Mouse (Mus musculus) left cerebral cortex, adult 11 months (tissue): Measurements from ENCODE around the gene Phactr4.
"Not testable (repeated sequence)": the region's sequence is repeated elsewhere in the genome, so short reads cannot be mapped to it uniquely, and the experiment has no call there.

Source experiments
- DNase-seq: peaks from one replicate; pipeline ENCODE4 v3.0.0; 2022; ENCODE audit warnings: low spot score

The Phactr4 gene

GRCm38 (mm10) chr4:132421923-132422782 is at the start of gene Phactr4:
TSS of gene Phactr4 (minus strand) at chr4:132422489.
- peak; percentile 88 for DNase-seq

- no peak for DNase-seq
Observed at GRCm38 (mm10) chr4:132469873-132470272, 47.6 kb upstream of the Phactr4 start.

- DNase-seq, result peak; percentile 14
Observed at GRCm38 (mm10) chr4:132464255-132464613, 41.9 kb upstream of the Phactr4 start.

GRCm38 (mm10) chr4:132463430-132464254 is 41.4 kb upstream of the Phactr4 start, which contains the start of gene Med18:
TSS of gene Med18 (minus strand) at chr4:132463921.
- DNase-seq, result peak; percentile 86

GRCm38 (mm10) chr4:132462836-132463235 is 40.5 kb upstream of the Phactr4 start:
- DNase-seq, result no peak

DNA sequence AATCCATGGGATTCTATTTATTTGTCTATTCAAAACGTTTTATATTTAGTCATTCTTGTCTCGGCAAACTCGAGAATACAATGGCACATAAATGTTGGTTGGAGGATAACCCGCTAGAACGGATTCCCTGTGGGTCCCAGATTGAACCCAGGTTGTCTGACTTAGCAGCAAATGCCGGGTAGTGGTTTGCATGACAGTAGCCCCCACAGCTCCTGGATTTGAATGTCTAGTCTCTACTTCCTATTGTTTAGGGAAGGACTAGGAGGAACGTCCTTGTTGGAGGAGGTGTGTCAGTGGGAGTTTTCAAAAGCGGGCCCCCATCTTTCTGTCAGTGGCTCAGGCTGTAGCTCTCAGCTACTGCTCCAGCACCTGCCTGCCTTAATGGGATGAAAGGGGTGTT is 37.9 kb upstream of the Phactr4 start:
- DNase-seq, result no peak

GRCm38 (mm10) chr4:132455561-132455960 is 33.3 kb upstream of the Phactr4 start:
- DNase-seq, result no peak

DNA sequence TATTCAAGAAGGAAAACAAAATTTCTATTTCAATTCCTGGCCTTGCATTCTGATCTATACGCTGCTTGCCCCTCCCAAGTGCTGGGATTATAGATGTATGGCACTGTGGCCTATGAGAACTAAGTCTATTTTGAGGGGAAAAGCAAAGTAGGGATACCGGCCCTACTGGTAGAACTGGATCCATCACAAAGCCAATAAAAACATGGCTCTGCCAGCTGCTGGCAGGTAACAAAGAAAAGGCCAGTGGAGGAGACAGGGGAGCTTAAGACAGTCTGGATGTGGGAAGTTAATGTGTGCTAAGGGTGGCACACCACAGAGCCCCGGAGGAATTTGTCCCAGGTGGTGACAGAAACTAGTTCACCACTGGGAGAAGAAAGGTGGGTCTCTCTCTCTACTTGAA is 32.9 kb upstream of the Phactr4 start:
- no peak for DNase-seq

DNA sequence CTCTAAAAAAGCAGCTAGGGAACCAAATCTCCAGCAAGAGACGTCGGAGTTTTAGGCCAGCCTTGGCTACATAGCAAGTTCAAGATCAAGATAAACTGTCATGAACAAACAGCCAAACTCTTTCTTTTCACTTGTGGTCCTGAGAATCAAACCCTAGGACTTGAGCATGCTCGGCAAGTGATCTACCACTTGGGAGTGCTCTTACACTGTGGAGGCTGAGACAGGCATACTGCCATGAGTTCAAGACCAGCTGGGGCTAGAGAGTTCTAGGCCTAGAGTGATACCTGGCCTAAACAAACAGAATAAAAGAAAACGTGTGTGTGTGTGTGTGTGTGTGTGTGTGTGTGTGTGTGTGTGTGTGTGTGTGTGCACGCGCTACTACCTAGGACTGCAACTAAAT is 31.9 kb upstream of the Phactr4 start:
- DNase-seq, result no peak

- DNase-seq, result no peak
Observed at GRCm38 (mm10) chr4:132449778-132450177, 27.5 kb upstream of the Phactr4 start.

- no peak for DNase-seq
Observed at GRCm38 (mm10) chr4:132446105-132446504, 23.8 kb upstream of the Phactr4 start.

- DNase-seq, result no peak
Observed at GRCm38 (mm10) chr4:132444516-132444915, 22.2 kb upstream of the Phactr4 start.

DNA sequence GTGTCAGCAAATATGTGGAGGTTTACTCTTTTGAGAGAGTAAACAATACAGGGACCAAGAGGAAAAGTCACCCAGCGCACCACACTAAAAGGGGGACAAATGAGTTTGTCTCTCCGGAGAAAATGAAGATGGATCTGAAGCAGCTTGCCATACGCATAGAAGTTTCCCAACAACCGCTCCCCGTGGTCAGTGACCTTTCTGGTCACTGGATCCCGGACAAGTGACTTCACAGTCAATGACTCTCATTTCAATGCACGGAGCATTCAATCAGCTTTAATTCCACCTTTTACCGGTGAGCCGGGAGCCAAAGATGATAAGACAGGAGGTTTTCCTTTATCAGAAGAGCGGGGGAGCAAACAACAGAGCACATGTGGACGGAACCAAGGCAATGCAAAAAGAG is 15.6 kb upstream of the Phactr4 start:
- DNase-seq, result no peak

DNA sequence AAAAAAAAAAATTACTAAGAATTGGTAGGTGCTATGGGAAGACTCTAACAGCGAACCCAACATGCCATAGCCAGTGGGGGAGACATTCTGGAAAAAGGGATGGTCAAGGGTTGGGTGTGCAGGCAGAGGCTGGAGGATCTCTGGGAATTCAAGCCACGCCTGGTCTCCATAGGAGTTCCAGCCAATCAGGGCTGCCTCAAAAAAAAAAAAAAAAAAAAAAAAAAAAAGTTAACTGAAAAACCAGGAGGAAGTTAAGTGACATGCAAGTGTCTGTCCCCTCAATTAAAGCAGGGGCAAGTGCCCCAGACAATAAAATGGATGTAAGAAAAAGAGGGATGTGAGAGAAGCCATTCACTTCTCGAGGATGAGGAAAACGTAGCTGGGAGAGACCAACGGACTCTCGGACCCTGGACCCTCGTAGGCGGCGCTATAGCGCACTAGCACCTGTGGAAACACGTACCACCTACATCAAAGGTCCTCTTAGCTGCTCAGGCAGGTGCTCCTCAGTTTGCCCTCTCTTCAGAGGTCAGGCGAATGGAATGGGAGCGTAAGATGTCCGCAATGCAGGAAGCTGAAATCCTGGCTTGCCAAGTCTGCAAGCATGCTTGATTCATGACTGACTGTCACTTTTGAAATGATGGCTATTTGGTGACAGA is 10.6 kb upstream of the Phactr4 start:
- DNase-seq, result no peak

GRCm38 (mm10) chr4:132428022-132428542 is 5.8 kb upstream of the Phactr4 start:
- DNase-seq, result no peak

DNA sequence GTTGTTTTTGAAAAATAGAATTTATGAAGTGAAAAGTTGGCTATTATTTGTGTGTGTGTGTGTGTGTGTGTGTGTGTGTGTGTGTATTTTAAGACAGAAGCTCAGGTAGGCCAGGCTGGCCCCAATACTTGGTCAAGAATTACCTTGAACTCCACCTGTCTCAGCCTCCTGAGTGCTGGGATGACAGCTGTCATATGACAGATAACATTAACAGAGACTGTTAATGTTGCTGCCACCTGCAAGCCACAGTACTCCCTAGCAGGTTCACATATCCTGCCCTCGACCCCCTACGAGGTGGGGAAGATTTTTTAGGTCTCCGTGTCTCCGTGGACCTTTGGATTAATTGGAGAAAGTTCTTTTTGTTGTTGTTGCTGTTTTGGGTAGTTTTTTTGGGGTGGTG is 5.2 kb upstream of the Phactr4 start:
- DNase-seq, result no peak

DNA sequence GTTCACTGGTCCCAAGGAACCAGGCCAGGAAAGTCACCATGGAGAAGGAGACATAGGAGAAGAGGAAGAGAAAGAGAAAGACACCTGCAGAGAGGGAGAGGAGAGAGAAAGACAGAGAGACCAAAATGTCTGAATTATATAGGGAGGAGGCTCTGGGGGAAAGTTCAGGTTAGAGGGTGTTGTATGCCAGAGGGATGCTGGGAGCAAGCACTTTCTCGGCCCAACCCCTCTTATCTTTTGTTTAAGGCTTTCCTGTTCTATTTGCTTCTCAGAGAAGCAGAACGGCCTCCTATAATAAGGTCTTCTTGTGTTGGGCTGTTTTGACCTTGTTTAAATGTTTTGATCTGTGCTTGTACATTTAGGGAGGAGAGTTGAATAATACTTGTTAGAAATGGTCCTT is 3.7 kb upstream of the Phactr4 start:
- DNase-seq, result no peak

DNA sequence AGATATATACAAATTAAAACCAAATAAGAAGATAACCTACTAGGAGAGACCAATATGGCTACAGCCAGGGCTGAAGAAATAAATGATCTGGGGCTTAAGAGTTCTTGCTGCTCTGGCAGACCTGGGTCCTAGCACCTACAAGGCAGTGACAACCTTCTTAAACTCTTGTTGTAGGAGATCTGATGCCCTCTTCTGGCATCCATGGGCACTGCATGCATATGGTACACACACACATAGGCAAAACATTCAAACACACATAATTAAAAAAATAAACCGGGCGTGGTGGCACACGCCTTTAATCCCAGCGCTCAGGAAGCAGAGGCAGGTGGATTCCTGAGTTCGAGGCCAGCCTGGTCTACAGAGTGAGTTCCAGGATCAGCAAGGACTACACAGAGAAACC is 2.5 kb upstream of the Phactr4 start:
- no peak for DNase-seq

DNA sequence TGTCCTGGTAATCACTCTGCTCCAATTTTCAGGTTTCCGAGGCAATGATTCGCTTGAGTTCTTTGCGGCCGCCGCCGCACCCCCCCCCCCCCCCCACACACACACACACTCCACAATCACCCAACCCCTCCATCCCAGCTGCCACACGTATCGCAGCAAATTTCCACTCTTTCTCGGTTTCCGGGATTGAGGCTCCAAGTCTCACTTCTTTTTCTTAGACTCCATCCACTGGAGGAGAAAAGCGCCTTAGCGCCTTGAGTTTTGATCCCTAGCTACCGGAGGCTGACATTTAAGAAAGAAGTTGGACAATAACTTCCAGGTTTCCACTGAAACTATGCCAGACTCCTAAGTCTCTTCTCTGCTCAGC is 750 bp downstream of the Phactr4 start:
- DNase-seq, result no peak

GRCm38 (mm10) chr4:132420471-132420870 is 1.8 kb downstream of the Phactr4 start:
- DNase-seq, result no peak

- DNase-seq, result no peak
Observed at GRCm38 (mm10) chr4:132415966-132416365, 6.3 kb downstream of the Phactr4 start.

DNA sequence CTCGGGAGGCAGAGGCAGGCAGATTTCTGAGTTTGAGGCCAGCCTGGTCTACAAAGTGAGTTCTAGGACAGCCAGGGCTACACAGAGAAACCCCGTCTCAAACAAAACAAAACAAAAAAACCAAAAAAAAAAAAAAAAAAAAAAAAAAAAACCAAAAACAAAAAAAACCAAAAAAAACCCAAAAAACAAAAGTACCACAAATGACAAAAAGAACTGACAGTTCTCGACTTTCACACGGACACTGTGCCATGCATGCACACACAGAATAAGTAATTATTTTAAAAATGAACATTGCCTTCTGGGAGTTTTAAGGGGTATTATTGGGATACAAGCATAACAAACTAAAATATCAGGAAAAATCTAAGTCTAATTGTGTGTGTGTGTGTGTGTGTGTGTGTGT is 9.0 kb downstream of the Phactr4 start:
- not testable (repeated sequence) for DNase-seq
